In genomic region chr1:154909554-154909953, GRCm38 (mm10) we compare ENCODE assay signal across 24 mouse cellular contexts.
"Had no signal": no experiment of that assay in that cellular context is flagged by ENCODE, and none has a peak within 500 bp of the region (broad histone marks: within the 10 kb centered on the region; RNA-seq: fewer than 3 reads in every experiment).

No protein-coding gene starts in this region.

- H3K27me3 ChIP-seq: heart, embryonic 13.5 days; heart, embryonic 15.5 days; hindbrain, embryonic 13.5 days; hindbrain, embryonic 15.5 days; kidney, embryonic 15.5 days; limb, embryonic 13.5 days; limb, embryonic 15.5 days had no signal

- ATAC-seq: forebrain, postnatal 0 days; hindbrain, postnatal 0 days; intestine, embryonic 16.5 days had no signal

- H3K36me3 ChIP-seq: heart, embryonic 13.5 days; heart, embryonic 15.5 days; hindbrain, embryonic 13.5 days; hindbrain, embryonic 15.5 days; kidney, embryonic 15.5 days; limb, embryonic 13.5 days; limb, embryonic 15.5 days had no signal

- H3K27ac ChIP-seq: heart, embryonic 13.5 days; heart, embryonic 15.5 days; hindbrain, embryonic 13.5 days; hindbrain, embryonic 15.5 days; hindbrain, postnatal 0 days; kidney, embryonic 15.5 days; kidney, postnatal 0 days; limb, embryonic 13.5 days; limb, embryonic 15.5 days had no signal

- H3K4me3 ChIP-seq: heart, embryonic 13.5 days; heart, embryonic 15.5 days; hindbrain, embryonic 13.5 days; hindbrain, embryonic 15.5 days; kidney, embryonic 15.5 days; limb, embryonic 13.5 days; limb, embryonic 15.5 days had no signal

- H3K9ac ChIP-seq: forebrain, postnatal 0 days; heart, embryonic 13.5 days; heart, embryonic 15.5 days; hindbrain, embryonic 13.5 days; hindbrain, embryonic 15.5 days; kidney, embryonic 15.5 days; limb, embryonic 13.5 days; limb, embryonic 15.5 days had no signal

- DNase-seq: forebrain, postnatal 0 days; gastrocnemius, postnatal 14 days; gastrocnemius, postnatal 36 days; heart, adult 18-20 months; heart, postnatal 14 days; heart, postnatal 36 days; kidney, adult 11 months; kidney, adult 2 months; kidney, adult 9 months; kidney, postnatal 14 days; kidney, postnatal 36 days; layer of hippocampus, adult 9-11 months; layer of hippocampus, postnatal 36 days; left cerebral cortex, postnatal 4 days had no signal

- H3K4me1 ChIP-seq: heart, embryonic 13.5 days; heart, embryonic 15.5 days; hindbrain, embryonic 13.5 days; hindbrain, embryonic 15.5 days; kidney, embryonic 15.5 days; limb, embryonic 13.5 days; limb, embryonic 15.5 days had no signal
